Mouse (Mus musculus) spleen, postnatal 14 days (tissue): ENCODE measurements around the gene Ttyh1.
"Not testable (repeated sequence)": the region's sequence is repeated elsewhere in the genome, so short reads cannot be mapped to it uniquely, and the experiment has no call there.

Source experiments
- DNase-seq, 2 experiments: peaks; one replicate each; pipeline ENCODE4 v3.0.0; 2021 to 2022; ENCODE audit warnings: low spot score in 2 of 2

Ttyh1 gene

GRCm38 (mm10) chr7:4144046-4144445 lies 24.8 kb downstream of the Ttyh1 start:
- no peak for DNase-seq

- no peak for DNase-seq
Measured at GRCm38 (mm10) chr7:4144766-4145551, 25.8 kb downstream of the Ttyh1 start.

GRCm38 (mm10) chr7:4145552-4146190 lies 26.5 kb downstream of the Ttyh1 start:
- peak in 1 of 2 experiments; percentile 52 for DNase-seq

- DNase-seq = no peak
Measured at GRCm38 (mm10) chr7:4146241-4147180, 27.3 kb downstream of the Ttyh1 start.

GRCm38 (mm10) chr7:4147371-4147770 lies 28.2 kb downstream of the Ttyh1 start:
- DNase-seq = no peak

GRCm38 (mm10) chr7:4147836-4148235 lies 28.6 kb downstream of the Ttyh1 start:
- DNase-seq = no peak

GRCm38 (mm10) chr7:4148341-4149208 lies 29.4 kb downstream of the Ttyh1 start:
- no peak for DNase-seq

GRCm38 (mm10) chr7:4149209-4150054 lies 30.2 kb downstream of the Ttyh1 start:
- peak; percentile 42 to 60 for DNase-seq

GRCm38 (mm10) chr7:4150059-4150541 lies 30.9 kb downstream of the Ttyh1 start, which contains the start of gene Leng9:
Leng9 (minus strand) TSS chr7:4150374.
- peak in 1 of 2 experiments; percentile 48 for DNase-seq

- DNase-seq = no peak
Measured at GRCm38 (mm10) chr7:4150811-4151221, 31.6 kb downstream of the Ttyh1 start.

GRCm38 (mm10) chr7:4151241-4151640 lies 32.0 kb downstream of the Ttyh1 start:
- DNase-seq = no peak

GRCm38 (mm10) chr7:4154356-4154755 lies 35.1 kb downstream of the Ttyh1 start:
- DNase-seq = no peak

- DNase-seq = no peak
Measured at GRCm38 (mm10) chr7:4154976-4155375, 35.8 kb downstream of the Ttyh1 start.

GRCm38 (mm10) chr7:4161596-4161995 lies 42.4 kb downstream of the Ttyh1 start:
- not testable (repeated sequence) for DNase-seq

- no peak for DNase-seq
Measured at GRCm38 (mm10) chr7:4163571-4164072, 44.4 kb downstream of the Ttyh1 start.

GRCm38 (mm10) chr7:4164090-4164910 lies 45.1 kb downstream of the Ttyh1 start, which contains the start of gene Cdc42ep5:
Cdc42ep5 (minus strand) TSS chr7:4164860.
- DNase-seq = no peak

- DNase-seq = no peak
Measured at GRCm38 (mm10) chr7:4165286-4165685, 46.1 kb downstream of the Ttyh1 start.

- no peak for DNase-seq
Measured at GRCm38 (mm10) chr7:4167098-4167497, 47.9 kb downstream of the Ttyh1 start.
